Mouse (Mus musculus): ENCODE data around the gene Gm4737.

GRCm38 (mm10) chr16:46114727-46115126, 40.1 kb downstream of the Gm4737 start:
- no peak for TF ChIP-seq CTCF (IDR thresholded peaks at IDR 0.05; ENCODE audit: borderline replicate concordance, extremely low read depth, insufficient read depth, insufficient read length)
- TF ChIP-seq POLR2A (IDR thresholded peaks at IDR 0.05; ENCODE audit: borderline replicate concordance, extremely low read depth, insufficient read depth, insufficient read length, poor library complexity, severe bottlenecking), result no peak
